Mouse (Mus musculus): ENCODE results near the gene Ncdn. TPM values are rescaled to one million over a fixed set of nuclear protein-coding genes. Genes with fewer than 3 reads are reported as not detected.

The Ncdn gene
- total RNA-seq, 1 experiment: 25.8 TPM

GRCm38 (mm10) chr4:126696908-126697307, 56.3 kb downstream of the Ncdn start:
- no peaks in the 10 kb centered on the region for H3K9me3 ChIP-seq (ENCODE audit: control insufficient read depth, insufficient read depth, low read depth, low read length)
- in situ Hi-C loops (cut with MboI; ENCODE audit: low sequenced_read_pairs in 2 of 2, unreplicated experiment in 2 of 2): no loop called here
- TF ChIP-seq MAFK (IDR thresholded peaks at IDR 0.05; ENCODE audit: insufficient read depth, low read depth, low read length) (no peak), HCFC1 (IDR thresholded peaks at IDR 0.05; ENCODE audit: borderline replicate concordance, insufficient read depth, low read length) (no peak), CHD2 (IDR thresholded peaks at IDR 0.05; ENCODE audit: low read depth, low read length) (no peak), ZC3H11A (IDR thresholded peaks at IDR 0.05; ENCODE audit: borderline replicate concordance, low read depth, low read length) (no peak), ZNF384 (IDR thresholded peaks at IDR 0.05; ENCODE audit: low read depth, low read length) (no peak)
- no peak overlapping the region for H3K9ac ChIP-seq (ENCODE audit: insufficient read depth, low read depth, low read length, poor library complexity, severe bottlenecking)
- no peak overlapping the region for H3K27ac ChIP-seq (ENCODE audit: insufficient read depth, low read depth, low read length, poor library complexity, severe bottlenecking)
- H3K4me3 ChIP-seq (ENCODE audit: insufficient read depth in 1 of 2, low read depth in 1 of 2, low read length in 2 of 2, poor library complexity in 1 of 2, severe bottlenecking in 1 of 2): no peak overlapping the region
- H3K36me3 ChIP-seq (ENCODE audit: control insufficient read depth, insufficient read depth, low read length, poor library complexity, severe bottlenecking): peaks cover 9% of the 10 kb centered on the region
- H3K4me1 ChIP-seq (ENCODE audit: control insufficient read depth in 2 of 2, insufficient read depth in 2 of 2, low read length in 2 of 2, poor library complexity in 1 of 2): peaks cover 0 to 1% of the 10 kb centered on the region in 2 experiments; a peak in 1 of 4 replicates
- no peak for DNase-seq (ENCODE audit: low read depth, low spot score)

Other genes with a start within 250 kb of the Ncdn start
- gene Ago4, start 220.0 kb downstream of the Ncdn start, total RNA-seq (2012; rRNA removed): 0.16 and 0.18 TPM in 2 replicates
- 22.0 and 26.2 TPM in 2 replicates for gene Clspn, start 196.5 kb downstream of the Ncdn start, total RNA-seq (2012; rRNA removed)
- gene 5730409E04Rik, start 143.6 kb downstream of the Ncdn start, total RNA-seq (2012; rRNA removed): 1.4 and 1.7 TPM in 2 replicates
- 140 and 200 TPM in 2 replicates for gene Psmb2, start 75.8 kb downstream of the Ncdn start, total RNA-seq (2012; rRNA removed)
- gene Tfap2e, start 17.2 kb downstream of the Ncdn start, total RNA-seq (2012; rRNA removed): 0.49 and 1.1 TPM in 2 replicates
- 11.3 and 14.1 TPM in 2 replicates for gene AU040320, start 106 bp upstream of the Ncdn start, total RNA-seq (2012; rRNA removed)
- gene Zmym4, start 214.7 kb upstream of the Ncdn start, total RNA-seq (2012; rRNA removed): 40.5 and 44.0 TPM in 2 replicates

Data from ES-E14 (cell line).